Mouse (Mus musculus) WW6 (cell line): ENCODE data around the gene Zfp108.
A peak's percentile ranks its signal among the peaks of the same experiment; 100 is the strongest.
"Not testable (repeated sequence)": the region's sequence is repeated elsewhere in the genome, so short reads cannot be mapped to it uniquely, and the experiment has no call there.

ENCODE experiments used
- DNase-seq: peaks from one replicate; pipeline ENCODE4 v3.0.0-alpha.2; 2013; ENCODE audit warnings: low read depth, low spot score

The Zfp108 gene

GRCm38 (mm10) chr7:24254633-24255474 is at the start of gene Zfp108:
Gene Zfp108 (plus strand): TSS chr7:24254794.
- no peak for DNase-seq

- DNase-seq: peak; percentile 65
Observed at GRCm38 (mm10) chr7:24207488-24208261, 46.9 kb upstream of the Zfp108 start.

GRCm38 (mm10) chr7:24208282-24208886 is 46.2 kb upstream of the Zfp108 start:
- DNase-seq: no peak

- no peak for DNase-seq
Observed at GRCm38 (mm10) chr7:24210296-24210695, 44.3 kb upstream of the Zfp108 start.

- no peak for DNase-seq
Observed at GRCm38 (mm10) chr7:24211343-24211742, 43.3 kb upstream of the Zfp108 start, which contains the start of gene Zfp111. Gene Zfp111 (minus strand): TSS chr7:24211443.

GRCm38 (mm10) chr7:24237040-24237791 is 17.4 kb upstream of the Zfp108 start, which contains the start of gene Zfp109:
Gene Zfp109 (minus strand): TSS chr7:24237560.
- DNase-seq: peak; percentile 38

- no peak for DNase-seq
Observed at GRCm38 (mm10) chr7:24253779-24254615, 597 bp upstream of the Zfp108 start.

- no peak for DNase-seq
Observed at GRCm38 (mm10) chr7:24259306-24259999, 4.9 kb downstream of the Zfp108 start.

- DNase-seq: no peak
Observed at GRCm38 (mm10) chr7:24260000-24260312, 5.4 kb downstream of the Zfp108 start.

- DNase-seq: no peak
Observed at GRCm38 (mm10) chr7:24268176-24269155, 13.9 kb downstream of the Zfp108 start.

- no peak for DNase-seq
Observed at GRCm38 (mm10) chr7:24269256-24269655, 14.7 kb downstream of the Zfp108 start.

- DNase-seq: no peak
Observed at GRCm38 (mm10) chr7:24269667-24270287, 15.2 kb downstream of the Zfp108 start.

GRCm38 (mm10) chr7:24270288-24270672 is 15.7 kb downstream of the Zfp108 start, which contains the start of gene Zfp93:
Gene Zfp93 (plus strand): TSS chr7:24270420.
- no peak for DNase-seq

GRCm38 (mm10) chr7:24271191-24271590 is 16.6 kb downstream of the Zfp108 start:
- DNase-seq: no peak

GRCm38 (mm10) chr7:24274456-24274855 is 19.9 kb downstream of the Zfp108 start:
- DNase-seq: no peak

GRCm38 (mm10) chr7:24278771-24279170 is 24.2 kb downstream of the Zfp108 start:
- DNase-seq: not testable (repeated sequence)

- no peak for DNase-seq
Observed at GRCm38 (mm10) chr7:24280031-24280857, 25.6 kb downstream of the Zfp108 start.

GRCm38 (mm10) chr7:24280858-24281145 is 26.2 kb downstream of the Zfp108 start:
- no peak for DNase-seq
